Mouse (Mus musculus): Measurements from ENCODE around the gene Speg.

GRCm38 (mm10) chr1:75405547-75405946 is 30.4 kb downstream of the Speg start:
- TF ChIP-seq MAFK (IDR thresholded peaks at IDR 0.05; ENCODE audit: insufficient read depth, low read depth, low read length), result no peak
- TF ChIP-seq CHD2 (IDR thresholded peaks at IDR 0.05; ENCODE audit: low read depth, low read length), result no peak
- no peak for TF ChIP-seq HCFC1 (IDR thresholded peaks at IDR 0.05; ENCODE audit: borderline replicate concordance, insufficient read depth, low read length)
- TF ChIP-seq ZNF384 (IDR thresholded peaks at IDR 0.05; ENCODE audit: low read depth, low read length), result no peak
- TF ChIP-seq ZC3H11A (IDR thresholded peaks at IDR 0.05; ENCODE audit: borderline replicate concordance, low read depth, low read length), result no peak

Data from ES-E14 (cell line).